Mouse (Mus musculus): Measurements from ENCODE around the gene Ppargc1a. TPM values are rescaled to one million over a fixed set of nuclear protein-coding genes. Genes with fewer than 3 reads are reported as not detected.

Gene Ppargc1a
- total and polyA plus RNA-seq, 3 experiments, result not detected

- Histone ChIP-seq H3K9ac (ENCODE audit: insufficient read depth, low read depth) (no peak overlapping the region), H3K27ac (ENCODE audit: insufficient read depth, low read depth) (no peak overlapping the region), H3K79me2 (replicated peaks; ENCODE audit: control insufficient read depth, extremely low read depth, insufficient read depth, poor library complexity, severe bottlenecking) (no peaks in the 10 kb centered on the region), H3K36me3 (replicated peaks in 1 of 2; ENCODE audit: control insufficient read depth in 1 of 2, insufficient read depth in 1 of 2, low read length in 1 of 2) (no peaks in the 10 kb centered on the region), H3K27me3 (replicated peaks) (no peaks in the 10 kb centered on the region), H3K9me3 (replicated peaks; ENCODE audit: low read length) (peaks cover 4% of the 10 kb centered on the region), H3K4me2 (ENCODE audit: insufficient read depth, low read depth, poor library complexity, severe bottlenecking) (no peak overlapping the region), H3K4me1 (ENCODE audit: control insufficient read depth in 1 of 2, insufficient read depth in 2 of 2) (no peaks in the 10 kb centered on the region), H3K4me3 (replicated peaks in 1 of 3; ENCODE audit: low read depth in 2 of 3, low read length in 2 of 3, poor library complexity in 1 of 3) (no peak overlapping the region)
- no peak for DNase-seq (ENCODE audit: extremely low read depth)
- TF ChIP-seq EP300 (IDR thresholded peaks at IDR 0.05; ENCODE audit: low read length) (no peak), TBP (conservative IDR thresholded peaks at IDR 0.05; ENCODE audit: low read depth, low read length) (no peak), UBTF (IDR thresholded peaks at IDR 0.05; ENCODE audit: low read depth, low read length) (no peak), ZMIZ1 (IDR thresholded peaks at IDR 0.05; ENCODE audit: low read depth, low read length) (no peak), POLR2AphosphoS2 (IDR thresholded peaks at IDR 0.05; ENCODE audit: low read depth, low read length) (no peak), MAFK (IDR thresholded peaks at IDR 0.05; ENCODE audit: insufficient replicate concordance, low read length) (no peak), JUND (conservative IDR thresholded peaks at IDR 0.05; ENCODE audit: low read depth, low read length) (no peak), BHLHE40 (IDR thresholded peaks at IDR 0.05; ENCODE audit: low read depth, low read length) (no peak), HCFC1 (IDR thresholded peaks at IDR 0.05; ENCODE audit: low read depth, low read length) (no peak), MYC (IDR thresholded peaks at IDR 0.05; ENCODE audit: low read depth, low read length) (no peak), PAX5 (IDR thresholded peaks at IDR 0.05; ENCODE audit: low read length) (no peak), CHD1 (IDR thresholded peaks at IDR 0.05; ENCODE audit: low read depth, low read length) (no peak), CTCF (conservative IDR thresholded peaks at IDR 0.05 in 1 of 2, IDR thresholded peaks at IDR 0.05 in 1 of 2; ENCODE audit: low read depth in 2 of 2, low read length in 2 of 2) (no peak), POLR2A (IDR thresholded peaks at IDR 0.05; ENCODE audit: low read depth, low read length) (no peak), USF1 (IDR thresholded peaks at IDR 0.05; ENCODE audit: low read depth, low read length) (no peak), MXI1 (IDR thresholded peaks at IDR 0.05; ENCODE audit: low read depth, low read length) (no peak), MAZ (IDR thresholded peaks at IDR 0.05; ENCODE audit: low read depth, low read length) (no peak), ZKSCAN1 (IDR thresholded peaks at IDR 0.05; ENCODE audit: borderline replicate concordance, low read depth, low read length) (no peak), SIN3A (IDR thresholded peaks at IDR 0.05; ENCODE audit: low read length) (no peak), MAX (IDR thresholded peaks at IDR 0.05; ENCODE audit: low read length) (no peak)
- dilution Hi-C loops (cut with MboI; ENCODE audit: extremely low pct_ligation_motif_present, extremely low pct_unique_long_range_greater_than_20kb, low sequenced_read_pairs), result no loop called here
- in situ Hi-C loops (cut with MboI; ENCODE audit: low pct_ligation_motif_present, low pct_unique_long_range_greater_than_20kb, low sequenced_read_pairs), result no loop called here
Measured at GRCm38 (mm10) chr5:51573770-51574169, 6.2 kb upstream of the Ppargc1a start.

- Histone ChIP-seq H3K4me3 (replicated peaks in 1 of 3; ENCODE audit: low read depth in 2 of 3, low read length in 2 of 3, poor library complexity in 1 of 3) (no peak overlapping the region), H3K9ac (ENCODE audit: insufficient read depth, low read depth) (no peak overlapping the region), H3K27me3 (replicated peaks) (no peaks in the 10 kb centered on the region), H3K36me3 (replicated peaks in 1 of 2; ENCODE audit: control insufficient read depth in 1 of 2, insufficient read depth in 1 of 2, low read length in 1 of 2) (no peaks in the 10 kb centered on the region), H3K9me3 (replicated peaks; ENCODE audit: low read length) (peaks cover 13% of the 10 kb centered on the region), H3K4me2 (ENCODE audit: insufficient read depth, low read depth, poor library complexity, severe bottlenecking) (no peak overlapping the region), H3K79me2 (replicated peaks; ENCODE audit: control insufficient read depth, extremely low read depth, insufficient read depth, poor library complexity, severe bottlenecking) (no peaks in the 10 kb centered on the region), H3K4me1 (ENCODE audit: control insufficient read depth in 1 of 2, insufficient read depth in 2 of 2) (no peaks in the 10 kb centered on the region), H3K27ac (ENCODE audit: insufficient read depth, low read depth) (no peak overlapping the region)
- DNase-seq (ENCODE audit: extremely low read depth), result no peak
- no peak for TF ChIP-seq ZNF384 (IDR thresholded peaks at IDR 0.05; ENCODE audit: low read depth, low read length)
- in situ Hi-C loops (cut with MboI; ENCODE audit: low pct_ligation_motif_present, low pct_unique_long_range_greater_than_20kb, low sequenced_read_pairs) (no loop called here), dilution Hi-C loops (cut with MboI; ENCODE audit: extremely low pct_ligation_motif_present, extremely low pct_unique_long_range_greater_than_20kb, low sequenced_read_pairs) (no loop called here)
Measured at GRCm38 (mm10) chr5:51568198-51568690, 718 bp upstream of the Ppargc1a start.

Measured in CH12.LX (cell line).